Mouse (Mus musculus): ENCODE results near the gene Dppa4. TPM values are rescaled to one million over a fixed set of nuclear protein-coding genes. Genes with fewer than 3 reads are reported as not detected.

Dppa4 gene
- total and polyA plus RNA-seq, 2 experiments from 2014 or later = not detected

- DNase-seq (ENCODE audit: low spot score) (no peak), ATAC-seq (ENCODE audit: low FRiP score) (no peak)
- WGBS = 98% methylated on average over 2 of the region's 2 CpGs
- Histone ChIP-seq H3K36me3 (ENCODE audit: insufficient read depth, low read length) (no peaks in the 10 kb centered on the region), H3K27ac (ENCODE audit: low read depth, low read length) (no peak overlapping the region), H3K9me3 (ENCODE audit: low read length) (no peaks in the 10 kb centered on the region), H3K4me3 (ENCODE audit: low read depth, low read length) (no peak overlapping the region), H3K4me2 (ENCODE audit: low read depth, low read length, poor library complexity, severe bottlenecking) (no peak overlapping the region), H3K27me3 (ENCODE audit: insufficient read depth, low read length) (no peaks in the 10 kb centered on the region), H3K9ac (replicated peaks; ENCODE audit: low read length, poor library complexity, severe bottlenecking) (no peak overlapping the region), H3K4me1 (ENCODE audit: insufficient read depth, low read length) (no peaks in the 10 kb centered on the region)
- 0 out of 2 replicates have a peak, but pooled peaks have one; percentile 9 for TF ChIP-seq CTCF (IDR thresholded peaks at IDR 0.05)
Observed at GRCm38 (mm10) chr16:48328420-48328819, 44.9 kb downstream of the Dppa4 start.

GRCm38 (mm10) chr16:48331822-48332221, 48.3 kb downstream of the Dppa4 start:
- no peak for ATAC-seq (ENCODE audit: low FRiP score)
- Histone ChIP-seq H3K9me3 (ENCODE audit: low read length) (no peaks in the 10 kb centered on the region), H3K4me2 (ENCODE audit: low read depth, low read length, poor library complexity, severe bottlenecking) (no peak overlapping the region), H3K4me1 (ENCODE audit: insufficient read depth, low read length) (no peaks in the 10 kb centered on the region), H3K27ac (ENCODE audit: low read depth, low read length) (no peak overlapping the region), H3K36me3 (ENCODE audit: insufficient read depth, low read length) (no peaks in the 10 kb centered on the region), H3K4me3 (ENCODE audit: low read depth, low read length) (no peak overlapping the region), H3K9ac (replicated peaks; ENCODE audit: low read length, poor library complexity, severe bottlenecking) (no peak overlapping the region), H3K27me3 (ENCODE audit: insufficient read depth, low read length) (no peaks in the 10 kb centered on the region)
- DNase-seq (ENCODE audit: low spot score) = no peak
- 80% methylated on average over 3 of the region's 3 CpGs for WGBS
- TF ChIP-seq CTCF (IDR thresholded peaks at IDR 0.05) = no peak

GRCm38 (mm10) chr16:48335326-48335725, 51.8 kb downstream of the Dppa4 start:
- H3K4me2 ChIP-seq (ENCODE audit: low read depth, low read length, poor library complexity, severe bottlenecking) = no peak overlapping the region
- ATAC-seq (ENCODE audit: low FRiP score) (no peak), DNase-seq (ENCODE audit: low spot score) (no peak)
- WGBS = 88% methylated on average over 4 of the region's 4 CpGs
- H3K9me3 ChIP-seq (ENCODE audit: low read length) = no peaks in the 10 kb centered on the region
- H3K4me3 ChIP-seq (ENCODE audit: low read depth, low read length) = no peak overlapping the region
- TF ChIP-seq CTCF (IDR thresholded peaks at IDR 0.05) = no peak
- no peak overlapping the region for H3K9ac ChIP-seq (replicated peaks; ENCODE audit: low read length, poor library complexity, severe bottlenecking)
- no peaks in the 10 kb centered on the region for H3K36me3 ChIP-seq (ENCODE audit: insufficient read depth, low read length)
- no peak overlapping the region for H3K27ac ChIP-seq (ENCODE audit: low read depth, low read length)
- no peaks in the 10 kb centered on the region for H3K4me1 ChIP-seq (ENCODE audit: insufficient read depth, low read length)
- no peaks in the 10 kb centered on the region for H3K27me3 ChIP-seq (ENCODE audit: insufficient read depth, low read length)

Other genes with a start within 250 kb of the Dppa4 start
- gene Dppa2, start 20.2 kb downstream of the Dppa4 start, total RNA-seq (2014; rRNA removed) = not detected in 2 replicates
- gene Dppa2, start 20.2 kb downstream of the Dppa4 start, polyA plus RNA-seq (2015; fragmentation: Nextera tagmentation; extraction: Ambion mirVana) = not detected in 2 replicates
- gene Gm5485, start 128.7 kb downstream of the Dppa4 start, total RNA-seq (2014; rRNA removed) = not detected in 2 replicates
- gene Gm5485, start 128.7 kb downstream of the Dppa4 start, polyA plus RNA-seq (2015; fragmentation: Nextera tagmentation; extraction: Ambion mirVana) = not detected in 2 replicates
- 0.11 TPM in 1 of 2 replicates, not detected in the other for gene Morc1, start 147.5 kb downstream of the Dppa4 start, total RNA-seq (2014; rRNA removed)
- gene Morc1, start 147.5 kb downstream of the Dppa4 start, polyA plus RNA-seq (2015; fragmentation: Nextera tagmentation; extraction: Ambion mirVana) = 0.11 and 0.23 TPM in 2 replicates